Mouse (Mus musculus) lung, postnatal 0 days (tissue): Measurements from ENCODE around the gene Vars2.

Source experiments
- CTCF ChIP-seq: IDR thresholded peaks from 2 replicates; pipeline ENCODE4 v1.5.1; 2016; ENCODE audit warnings: antibody characterized with exemption, mild to moderate bottlenecking
- EP300 ChIP-seq: IDR thresholded peaks from 2 replicates; pipeline ENCODE4 v1.6.1; 2016; ENCODE audit warnings: antibody characterized with exemption, mild to moderate bottlenecking, control low read depth

GRCm38 (mm10) chr17:35698501-35698883, 31.1 kb upstream of the Vars2 start:
- TF ChIP-seq CTCF (no peak), EP300 (no peak)
